Mouse (Mus musculus): ENCODE data around the gene 1110008L16Rik. TPM values are rescaled to one million over a fixed set of nuclear protein-coding genes. Genes with fewer than 3 reads are reported as not detected.
A peak's percentile ranks its signal among the peaks of the same experiment; 100 is the strongest.

1110008L16Rik gene
- polyA plus RNA-seq, 1 experiment from 2014 or later: 10.7 TPM

- Histone ChIP-seq H3K27ac (no peak overlapping the region), H3K4me2 (no peak overlapping the region), H3K36me3 (replicated peaks) (no peaks in the 10 kb centered on the region), H3K27me3 (replicated peaks) (no peaks in the 10 kb centered on the region), H3K9me3 (no peaks in the 10 kb centered on the region), H3K4me1 (no peaks in the 10 kb centered on the region), H3K4me3 (no peak overlapping the region), H3K9ac (no peak overlapping the region)
- ATAC-seq (replicated peaks): no peak
- WGBS: 84% methylated on average over 6 of the region's 6 CpGs
These were observed 54.0 kb downstream of the 1110008L16Rik start for GRCm38 (mm10) chr12:55353423-55353822.

- peak; percentile 71 for ATAC-seq (replicated peaks)
- no peaks in the 10 kb centered on the region for H3K9me3 ChIP-seq
- H3K27me3 ChIP-seq (replicated peaks): no peaks in the 10 kb centered on the region
- H3K4me1 ChIP-seq: no peaks in the 10 kb centered on the region
- H3K4me2 ChIP-seq: no peak overlapping the region
- H3K4me3 ChIP-seq: no peak overlapping the region
- H3K27ac ChIP-seq: no peak overlapping the region
- 46% methylated on average over 4 of the region's 4 CpGs for WGBS
- H3K36me3 ChIP-seq (replicated peaks): no peaks in the 10 kb centered on the region
- no peak overlapping the region for H3K9ac ChIP-seq
These were observed 55.5 kb downstream of the 1110008L16Rik start for GRCm38 (mm10) chr12:55354904-55355303.

- Histone ChIP-seq H3K4me2 (no peak overlapping the region), H3K9me3 (no peaks in the 10 kb centered on the region), H3K9ac (no peak overlapping the region), H3K36me3 (replicated peaks) (no peaks in the 10 kb centered on the region), H3K4me1 (no peaks in the 10 kb centered on the region), H3K4me3 (no peak overlapping the region), H3K27me3 (replicated peaks) (no peaks in the 10 kb centered on the region), H3K27ac (no peak overlapping the region)
- 74% methylated on average over 1 of the region's 1 CpGs for WGBS
- no peak for ATAC-seq (replicated peaks)
These were observed 57.9 kb downstream of the 1110008L16Rik start for GRCm38 (mm10) chr12:55357303-55357702.

- Histone ChIP-seq H3K4me2 (no peak overlapping the region), H3K9ac (no peak overlapping the region), H3K4me3 (no peak overlapping the region), H3K27me3 (replicated peaks) (no peaks in the 10 kb centered on the region), H3K27ac (no peak overlapping the region), H3K36me3 (replicated peaks) (no peaks in the 10 kb centered on the region), H3K9me3 (no peaks in the 10 kb centered on the region), H3K4me1 (no peaks in the 10 kb centered on the region)
- 86% methylated on average over 5 of the region's 5 CpGs for WGBS
- no peak for ATAC-seq (replicated peaks)
These were observed 61.6 kb downstream of the 1110008L16Rik start for GRCm38 (mm10) chr12:55360929-55361328.

- WGBS: 80% methylated on average over 2 of the region's 2 CpGs
- no peaks in the 10 kb centered on the region for H3K36me3 ChIP-seq (replicated peaks)
- H3K9me3 ChIP-seq: no peaks in the 10 kb centered on the region
- H3K9ac ChIP-seq: no peak overlapping the region
- H3K4me3 ChIP-seq: no peak overlapping the region
- ATAC-seq (replicated peaks): no peak
- no peak overlapping the region for H3K4me2 ChIP-seq
- no peaks in the 10 kb centered on the region for H3K4me1 ChIP-seq
- H3K27me3 ChIP-seq (replicated peaks): no peaks in the 10 kb centered on the region
- H3K27ac ChIP-seq: no peak overlapping the region
These were observed 65.7 kb downstream of the 1110008L16Rik start for GRCm38 (mm10) chr12:55365083-55365482.

- Histone ChIP-seq H3K4me1 (no peaks in the 10 kb centered on the region), H3K9me3 (no peaks in the 10 kb centered on the region), H3K27me3 (replicated peaks) (no peaks in the 10 kb centered on the region), H3K4me2 (no peak overlapping the region), H3K9ac (no peak overlapping the region), H3K4me3 (no peak overlapping the region), H3K27ac (no peak overlapping the region), H3K36me3 (replicated peaks) (no peaks in the 10 kb centered on the region)
- ATAC-seq (replicated peaks): no peak
- 85% methylated on average over 3 of the region's 3 CpGs for WGBS
These were observed 73.2 kb downstream of the 1110008L16Rik start for GRCm38 (mm10) chr12:55372424-55373055.

- Histone ChIP-seq H3K36me3 (replicated peaks) (no peaks in the 10 kb centered on the region), H3K27me3 (replicated peaks) (no peaks in the 10 kb centered on the region), H3K4me3 (no peak overlapping the region), H3K9ac (no peak overlapping the region), H3K4me2 (no peak overlapping the region), H3K27ac (no peak overlapping the region), H3K9me3 (no peaks in the 10 kb centered on the region), H3K4me1 (no peaks in the 10 kb centered on the region)
- no peak for ATAC-seq (replicated peaks)
- 90% methylated on average over 16 of the region's 16 CpGs for WGBS
These were observed 77.7 kb downstream of the 1110008L16Rik start for GRCm38 (mm10) chr12:55376956-55377609.

- Histone ChIP-seq H3K4me2 (no peak overlapping the region), H3K9ac (no peak overlapping the region), H3K27ac (no peak overlapping the region), H3K27me3 (replicated peaks) (no peaks in the 10 kb centered on the region), H3K4me1 (no peaks in the 10 kb centered on the region), H3K36me3 (replicated peaks) (no peaks in the 10 kb centered on the region), H3K4me3 (no peak overlapping the region), H3K9me3 (no peaks in the 10 kb centered on the region)
- 72% methylated on average over 6 of the region's 6 CpGs for WGBS
- ATAC-seq (replicated peaks): no peak
These were observed 78.2 kb downstream of the 1110008L16Rik start for GRCm38 (mm10) chr12:55377610-55377980.

GRCm38 (mm10) chr12:55384023-55384749 is 84.8 kb downstream of the 1110008L16Rik start, which contains the start of gene Psma6:
TSS of gene Psma6 (plus strand) at chr12:55384222.
- WGBS: 83% methylated on average over 10 of the region's 10 CpGs

GRCm38 (mm10) chr12:55384826-55385225 is 85.4 kb downstream of the 1110008L16Rik start:
- no peak for ATAC-seq (replicated peaks)
- Histone ChIP-seq H3K9me3 (no peaks in the 10 kb centered on the region), H3K36me3 (replicated peaks) (no peaks in the 10 kb centered on the region), H3K27ac (no peak overlapping the region), H3K4me2 (no peak overlapping the region), H3K9ac (no peak overlapping the region), H3K4me1 (no peaks in the 10 kb centered on the region), H3K27me3 (replicated peaks) (no peaks in the 10 kb centered on the region), H3K4me3 (no peak overlapping the region)
- WGBS: 96% methylated on average over 3 of the region's 3 CpGs

More at GRCm38 (mm10) chr12:55384023-55384749, 84.8 kb downstream of the 1110008L16Rik start, which contains the start of gene Psma6:
- H3K4me3 ChIP-seq: no peak within 1 kb of the TSS
- no peaks in the 10 kb centered on the region for H3K36me3 ChIP-seq (replicated peaks)
- H3K27me3 ChIP-seq (replicated peaks): no peaks in the 10 kb centered on the region
- H3K4me1 ChIP-seq: no peaks in the 10 kb centered on the region
- H3K9me3 ChIP-seq: no peaks in the 10 kb centered on the region
- H3K27ac ChIP-seq: no peak within 1 kb of the TSS
- no peak for ATAC-seq (replicated peaks)
- H3K4me2 ChIP-seq: no peak within 1 kb of the TSS
- no peak within 1 kb of the TSS for H3K9ac ChIP-seq

GRCm38 (mm10) chr12:55385931-55386330 is 86.6 kb downstream of the 1110008L16Rik start:
- no peaks in the 10 kb centered on the region for H3K4me1 ChIP-seq
- H3K9ac ChIP-seq: no peak overlapping the region
- 9% methylated on average over 6 of the region's 6 CpGs for WGBS
- H3K9me3 ChIP-seq: no peaks in the 10 kb centered on the region
- no peak overlapping the region for H3K4me3 ChIP-seq
- no peaks in the 10 kb centered on the region for H3K27me3 ChIP-seq (replicated peaks)
- H3K36me3 ChIP-seq (replicated peaks): no peaks in the 10 kb centered on the region
- no peak for ATAC-seq (replicated peaks)
- H3K4me2 ChIP-seq: no peak overlapping the region
- no peak overlapping the region; the same call in 1 of the 2 replicates for H3K27ac ChIP-seq

- H3K9me3 ChIP-seq: no peaks in the 10 kb centered on the region
- no peak overlapping the region for H3K4me2 ChIP-seq
- H3K4me1 ChIP-seq: no peaks in the 10 kb centered on the region
- ATAC-seq (replicated peaks): no peak
- no peak overlapping the region for H3K4me3 ChIP-seq
- 54% methylated on average over 9 of the region's 9 CpGs for WGBS
- no peak overlapping the region for H3K9ac ChIP-seq
- no peaks in the 10 kb centered on the region for H3K36me3 ChIP-seq (replicated peaks)
- H3K27ac ChIP-seq: no peak overlapping the region
- H3K27me3 ChIP-seq (replicated peaks): no peaks in the 10 kb centered on the region
These were observed 87.1 kb downstream of the 1110008L16Rik start for GRCm38 (mm10) chr12:55386456-55386855.

Data from midbrain, embryonic 15.5 days (tissue).